Mouse (Mus musculus) forebrain, embryonic 10.5 days (tissue): ENCODE results near the gene Cdh1. TPM values are rescaled to one million over a fixed set of nuclear protein-coding genes. Genes with fewer than 3 reads are reported as not detected.
A peak's percentile ranks its signal among the peaks of the same experiment; 100 is the strongest.

Source experiments
- DNase-seq: peaks from one replicate; pipeline ENCODE4 v3.0.0-alpha.2; 2017; ENCODE audit warnings: low spot score; ENCODE audit errors: extremely low spot score
- H3K27ac ChIP-seq: fragments of 300-500 bp; sonication (generic); 2 replicates; pipeline ENCODE4 v1.5.1; 2016; ENCODE audit warnings: mild to moderate bottlenecking
- H3K27me3 ChIP-seq: fragments of 300-500 bp; sonication (generic); 2 replicates; pipeline ENCODE4 v1.6.1; 2016; ENCODE audit warnings: mild to moderate bottlenecking; ENCODE audit not compliant: poor library complexity, severe bottlenecking
- H3K36me3 ChIP-seq: fragments of 300-500 bp; sonication (generic); replicated peaks from 2 replicates; pipeline ENCODE4 v1.6.1; 2016; ENCODE audit warnings: mild to moderate bottlenecking, moderate library complexity
- H3K4me1 ChIP-seq: fragments of 300-500 bp; sonication (generic); 2 replicates; pipeline ENCODE4 v1.6.1; 2016
- H3K4me3 ChIP-seq: fragments of 300-500 bp; sonication (generic); 2 replicates; pipeline ENCODE4 v1.5.1; 2016; ENCODE audit warnings: mild to moderate bottlenecking, moderate library complexity
- H3K9me3 ChIP-seq: fragments of 300-500 bp; sonication (generic); 2 replicates; pipeline ENCODE4 v1.6.1; 2016; ENCODE audit warnings: mild to moderate bottlenecking, moderate library complexity
- WGBS: fragments of 180-500 bp; shearing (Covaris S2); methylation state at CpG from one replicate; pipeline ENCODE4 v1.1.7; 2016; 5-methylcytosine and 5-hydroxymethylcytosine counted together
- polyA plus RNA-seq: library from polyadenylated mRNA; unstranded; fragments of >200 nt; fragmentation: Nextera tagmentation; extraction: Ambion mirVana; gene quantifications from 2 replicates; pipeline ENCODE4 v1.2.1, GENCODE M21; 2016

Gene Cdh1
- polyA plus RNA-seq, 1 experiment from 2014 or later = 8.4 TPM

GRCm38 (mm10) chr8:106631904-106632303, 28.8 kb downstream of the Cdh1 start:
- no peak overlapping the region for H3K4me3 ChIP-seq
- no peak for DNase-seq
- H3K9me3 ChIP-seq = no peaks in the 10 kb centered on the region
- no peak overlapping the region for H3K27ac ChIP-seq
- peaks cover 49% of the 10 kb centered on the region for H3K4me1 ChIP-seq
- peaks cover 9% of the 10 kb centered on the region; the same call in 1 of the 2 replicates for H3K27me3 ChIP-seq
- 34% methylated on average over 5 of the region's 5 CpGs for WGBS
- H3K36me3 ChIP-seq = no peaks in the 10 kb centered on the region

- no peak for DNase-seq
- WGBS = 17% methylated on average over 8 of the region's 8 CpGs
- Histone ChIP-seq H3K4me1 (peaks cover 56% of the 10 kb centered on the region), H3K9me3 (no peaks in the 10 kb centered on the region), H3K36me3 (no peaks in the 10 kb centered on the region), H3K27me3 (peaks cover 9% of the 10 kb centered on the region; the same call in 1 of the 2 replicates), H3K4me3 (no peak overlapping the region), H3K27ac (peak overlapping the region; percentile 15; the same call in 1 of the 2 replicates)
These were observed 29.5 kb downstream of the Cdh1 start for GRCm38 (mm10) chr8:106632650-106633049.

- Histone ChIP-seq H3K27ac (no peak overlapping the region), H3K27me3 (peaks cover 9% of the 10 kb centered on the region; the same call in 1 of the 2 replicates), H3K36me3 (no peaks in the 10 kb centered on the region), H3K4me3 (no peak overlapping the region), H3K4me1 (peaks cover 56% of the 10 kb centered on the region), H3K9me3 (no peaks in the 10 kb centered on the region)
- 73% methylated on average over 17 of the region's 17 CpGs for WGBS
- DNase-seq = no peak
These were observed 30.4 kb downstream of the Cdh1 start for GRCm38 (mm10) chr8:106633361-106634158.

GRCm38 (mm10) chr8:106635284-106635683, 32.1 kb downstream of the Cdh1 start:
- no peak for DNase-seq
- H3K27me3 ChIP-seq = peaks cover 9% of the 10 kb centered on the region; the same call in 1 of the 2 replicates
- H3K4me3 ChIP-seq = no peak overlapping the region
- no peaks in the 10 kb centered on the region for H3K36me3 ChIP-seq
- 54% methylated on average over 5 of the region's 5 CpGs for WGBS
- H3K27ac ChIP-seq = no peak overlapping the region
- H3K4me1 ChIP-seq = peaks cover 54% of the 10 kb centered on the region
- no peaks in the 10 kb centered on the region for H3K9me3 ChIP-seq

GRCm38 (mm10) chr8:106637446-106637845, 34.3 kb downstream of the Cdh1 start:
- no peak for DNase-seq
- peak overlapping the region; percentile 51 for H3K27ac ChIP-seq
- 73% methylated on average over 4 of the region's 4 CpGs for WGBS

DNA sequence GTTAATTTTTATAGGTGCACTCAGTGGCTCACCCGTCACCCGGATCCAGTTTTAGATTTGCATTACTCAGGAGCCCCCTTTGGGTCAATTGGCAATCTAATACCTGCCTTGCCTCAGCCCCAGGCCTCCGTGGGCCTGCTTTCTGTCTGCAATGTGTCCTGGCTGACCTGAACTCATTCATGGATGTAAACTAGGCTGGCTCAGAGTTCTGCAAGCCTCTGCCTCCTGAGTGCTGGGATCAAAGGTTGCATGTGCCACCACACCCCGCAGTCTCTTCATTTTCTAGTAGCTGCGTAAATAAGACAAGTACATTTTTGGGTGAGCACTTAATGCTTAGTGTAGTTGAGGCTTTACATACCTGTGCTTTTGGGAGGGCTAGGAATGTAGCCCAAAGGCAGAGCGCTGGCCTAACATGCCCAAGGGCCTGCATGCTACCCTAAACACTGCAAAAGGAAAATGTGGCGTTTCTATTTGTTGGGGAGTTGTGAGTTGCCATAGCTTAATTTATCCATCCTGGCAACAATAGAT, 35.7 kb downstream of the Cdh1 start:
- peaks cover 35% of the 10 kb centered on the region for H3K4me1 ChIP-seq
- DNase-seq = no peak
- H3K27me3 ChIP-seq = no peaks in the 10 kb centered on the region
- no peak overlapping the region for H3K27ac ChIP-seq
- H3K4me3 ChIP-seq = no peak overlapping the region
- 87% methylated on average over 7 of the region's 7 CpGs for WGBS
- no peaks in the 10 kb centered on the region for H3K36me3 ChIP-seq
- H3K9me3 ChIP-seq = no peaks in the 10 kb centered on the region

More at GRCm38 (mm10) chr8:106637446-106637845, 34.3 kb downstream of the Cdh1 start:
- no peaks in the 10 kb centered on the region for H3K9me3 ChIP-seq
- no peaks in the 10 kb centered on the region for H3K36me3 ChIP-seq
- H3K4me1 ChIP-seq = peaks cover 49% of the 10 kb centered on the region
- H3K4me3 ChIP-seq = no peak overlapping the region
- peaks cover 2% of the 10 kb centered on the region; the same call in 1 of the 2 replicates for H3K27me3 ChIP-seq

GRCm38 (mm10) chr8:106640212-106640611, 37.1 kb downstream of the Cdh1 start:
- Histone ChIP-seq H3K27me3 (no peaks in the 10 kb centered on the region), H3K27ac (no peak overlapping the region), H3K4me1 (peaks cover 42% of the 10 kb centered on the region), H3K4me3 (no peak overlapping the region), H3K9me3 (no peaks in the 10 kb centered on the region), H3K36me3 (no peaks in the 10 kb centered on the region)
- DNase-seq = no peak
- WGBS = 92% methylated on average over 7 of the region's 7 CpGs

GRCm38 (mm10) chr8:106640921-106641320, 37.8 kb downstream of the Cdh1 start:
- DNase-seq = no peak
- H3K27me3 ChIP-seq = no peaks in the 10 kb centered on the region
- no peaks in the 10 kb centered on the region for H3K9me3 ChIP-seq
- no peak overlapping the region for H3K4me3 ChIP-seq
- H3K36me3 ChIP-seq = no peaks in the 10 kb centered on the region
- no peak overlapping the region for H3K27ac ChIP-seq
- peaks cover 38% of the 10 kb centered on the region for H3K4me1 ChIP-seq
- whole genome bisulfite sequencing = 87% methylated on average over 5 of the region's 5 CpGs

DNA sequence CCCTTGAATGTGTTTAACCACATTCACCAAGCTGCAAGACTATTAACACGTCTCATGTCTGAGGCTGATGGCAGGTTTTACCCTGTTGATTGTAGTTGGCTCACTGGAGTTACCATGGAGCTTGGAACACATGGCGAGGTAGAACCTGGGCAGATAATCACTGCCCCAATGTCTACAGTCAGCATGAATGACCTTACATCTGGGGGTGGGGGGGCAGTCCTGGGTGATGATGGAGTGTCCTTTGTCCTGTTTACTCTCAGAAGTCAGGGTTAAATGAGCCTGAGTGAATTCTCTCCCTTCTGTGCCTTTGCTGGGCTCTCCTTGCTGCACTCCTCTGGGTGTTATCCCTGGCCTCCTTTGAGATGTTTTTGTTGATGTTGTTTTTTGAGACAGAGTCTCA, 39.0 kb downstream of the Cdh1 start:
- Histone ChIP-seq H3K4me1 (peaks cover 25% of the 10 kb centered on the region), H3K36me3 (no peaks in the 10 kb centered on the region), H3K9me3 (no peaks in the 10 kb centered on the region), H3K27me3 (no peaks in the 10 kb centered on the region), H3K27ac (0 out of 2 replicates have a peak overlapping the region, but pooled peaks have one; percentile 15), H3K4me3 (no peak overlapping the region)
- WGBS = 79% methylated on average over 2 of the region's 2 CpGs
- no peak for DNase-seq

GRCm38 (mm10) chr8:106643100-106643499, 39.9 kb downstream of the Cdh1 start:
- no peak overlapping the region for H3K4me3 ChIP-seq
- no peak for DNase-seq
- WGBS = 93% methylated on average over 4 of the region's 4 CpGs

GRCm38 (mm10) chr8:106644957-106645356, 41.8 kb downstream of the Cdh1 start:
- Histone ChIP-seq H3K36me3 (no peaks in the 10 kb centered on the region), H3K27ac (no peak overlapping the region), H3K4me3 (no peak overlapping the region), H3K9me3 (no peaks in the 10 kb centered on the region), H3K4me1 (peaks cover 20% of the 10 kb centered on the region), H3K27me3 (no peaks in the 10 kb centered on the region)
- DNase-seq = no peak
- 74% methylated on average over 3 of the region's 3 CpGs for WGBS

More at GRCm38 (mm10) chr8:106643100-106643499, 39.9 kb downstream of the Cdh1 start:
- no peaks in the 10 kb centered on the region for H3K9me3 ChIP-seq
- peaks cover 20% of the 10 kb centered on the region for H3K4me1 ChIP-seq
- H3K27me3 ChIP-seq = no peaks in the 10 kb centered on the region
- no peak overlapping the region for H3K27ac ChIP-seq
- H3K36me3 ChIP-seq = no peaks in the 10 kb centered on the region

GRCm38 (mm10) chr8:106646153-106646552, 43.0 kb downstream of the Cdh1 start:
- Histone ChIP-seq H3K9me3 (no peaks in the 10 kb centered on the region), H3K27ac (no peak overlapping the region), H3K27me3 (no peaks in the 10 kb centered on the region), H3K4me3 (no peak overlapping the region), H3K36me3 (no peaks in the 10 kb centered on the region), H3K4me1 (peaks cover 20% of the 10 kb centered on the region)
- DNase-seq = no peak
- WGBS = 91% methylated on average over 2 of the region's 2 CpGs

- no peak for DNase-seq
- Histone ChIP-seq H3K4me1 (peaks cover 19% of the 10 kb centered on the region), H3K9me3 (no peaks in the 10 kb centered on the region), H3K27ac (no peak overlapping the region), H3K36me3 (no peaks in the 10 kb centered on the region), H3K4me3 (no peak overlapping the region), H3K27me3 (no peaks in the 10 kb centered on the region)
- WGBS = 75% methylated on average over 5 of the region's 5 CpGs
These were observed 43.6 kb downstream of the Cdh1 start for GRCm38 (mm10) chr8:106646731-106647130.
